Mouse (Mus musculus): ENCODE results near the gene Tgm2. TPM values are rescaled to one million over a fixed set of nuclear protein-coding genes. Genes with fewer than 3 reads are reported as not detected.

Tgm2 gene
- polyA plus RNA-seq, 1 experiment from 2014 or later: 67.7 TPM

GRCm38 (mm10) chr2:158113591-158114257 lies 32.5 kb downstream of the Tgm2 start:
- Histone ChIP-seq H3K27me3 (no peaks in the 10 kb centered on the region), H3K27ac (replicated peaks) (peak overlapping the region; percentile 82), H3K36me3 (replicated peaks) (peaks cover 28% of the 10 kb centered on the region), H3K4me2 (peak overlapping the region; percentile 63), H3K9ac (peak overlapping the region; percentile 33; the same call in 1 of the 2 replicates), H3K4me3 (replicated peaks) (peak overlapping the region; percentile 29), H3K4me1 (replicated peaks) (peaks cover 75% of the 10 kb centered on the region), H3K9me3 (replicated peaks) (no peaks in the 10 kb centered on the region)
- ATAC-seq (ENCODE audit: insufficient read depth): peak; percentile 82
- WGBS (ENCODE audit: insufficient replicate concordance): 29% methylated on average over 9 of the region's 9 CpGs

- H3K4me1 ChIP-seq (replicated peaks): peaks cover 61% of the 10 kb centered on the region
- no peak for ATAC-seq (ENCODE audit: insufficient read depth)
Observed at GRCm38 (mm10) chr2:158109516-158109915, 36.7 kb downstream of the Tgm2 start.

GRCm38 (mm10) chr2:158106947-158107587 lies 39.2 kb downstream of the Tgm2 start:
- 37% methylated on average over 6 of the region's 6 CpGs for WGBS (ENCODE audit: insufficient replicate concordance)
- Histone ChIP-seq H3K36me3 (replicated peaks) (no peaks in the 10 kb centered on the region), H3K9me3 (replicated peaks) (no peaks in the 10 kb centered on the region), H3K4me1 (replicated peaks) (peaks cover 37% of the 10 kb centered on the region), H3K27me3 (peaks cover 7% of the 10 kb centered on the region; the same call in 1 of the 2 replicates), H3K4me2 (no peak overlapping the region), H3K9ac (no peak overlapping the region), H3K4me3 (replicated peaks) (no peak overlapping the region), H3K27ac (replicated peaks) (no peak overlapping the region)
- peak; percentile 54 for ATAC-seq (ENCODE audit: insufficient read depth)

More at GRCm38 (mm10) chr2:158109516-158109915, 36.7 kb downstream of the Tgm2 start:
- no peak overlapping the region for H3K4me3 ChIP-seq (replicated peaks)
- 33% methylated on average over 8 of the region's 8 CpGs for WGBS (ENCODE audit: insufficient replicate concordance)
- no peaks in the 10 kb centered on the region for H3K36me3 ChIP-seq (replicated peaks)
- no peaks in the 10 kb centered on the region for H3K27me3 ChIP-seq
- peak overlapping the region; percentile 38 for H3K27ac ChIP-seq (replicated peaks)
- H3K9me3 ChIP-seq (replicated peaks): no peaks in the 10 kb centered on the region
- no peak overlapping the region for H3K9ac ChIP-seq
- H3K4me2 ChIP-seq: no peak overlapping the region

DNA sequence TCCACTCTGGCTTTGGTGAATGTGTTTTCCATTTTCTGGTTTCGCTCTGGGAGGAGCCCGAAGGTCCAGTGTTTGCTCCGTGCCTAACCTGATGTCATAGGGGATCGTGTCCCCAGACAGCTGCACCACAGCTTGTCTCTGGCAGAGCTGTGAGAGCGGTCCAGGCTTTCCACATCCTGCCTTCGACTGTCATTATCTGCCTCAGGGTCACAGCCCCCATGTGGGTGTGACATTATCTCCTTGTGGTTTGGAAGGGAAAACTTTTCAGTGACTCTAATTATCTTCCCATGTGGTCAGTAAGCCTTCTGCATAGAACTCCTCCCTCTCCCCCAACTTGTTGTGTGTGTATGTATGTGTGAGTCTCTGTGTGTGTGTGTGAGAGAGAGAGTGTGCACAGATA lies 40.6 kb downstream of the Tgm2 start:
- no peaks in the 10 kb centered on the region for H3K9me3 ChIP-seq (replicated peaks)
- ATAC-seq (ENCODE audit: insufficient read depth): no peak
- peaks cover 30% of the 10 kb centered on the region for H3K4me1 ChIP-seq (replicated peaks)
- no peak overlapping the region for H3K4me3 ChIP-seq (replicated peaks)
- no peak overlapping the region for H3K27ac ChIP-seq (replicated peaks)
- no peaks in the 10 kb centered on the region for H3K36me3 ChIP-seq (replicated peaks)
- WGBS (ENCODE audit: insufficient replicate concordance): 48% methylated on average over 6 of the region's 6 CpGs
- peaks cover 7% of the 10 kb centered on the region; the same call in 1 of the 2 replicates for H3K27me3 ChIP-seq
- no peak overlapping the region for H3K9ac ChIP-seq
- no peak overlapping the region for H3K4me2 ChIP-seq

GRCm38 (mm10) chr2:158104966-158105365 lies 41.3 kb downstream of the Tgm2 start:
- WGBS (ENCODE audit: insufficient replicate concordance): 72% methylated on average over 6 of the region's 6 CpGs
- no peak overlapping the region for H3K9ac ChIP-seq
- no peaks in the 10 kb centered on the region for H3K9me3 ChIP-seq (replicated peaks)
- H3K4me1 ChIP-seq (replicated peaks): peaks cover 33% of the 10 kb centered on the region
- H3K4me3 ChIP-seq (replicated peaks): no peak overlapping the region
- no peak overlapping the region for H3K27ac ChIP-seq (replicated peaks)
- H3K27me3 ChIP-seq: peaks cover 7% of the 10 kb centered on the region; the same call in 1 of the 2 replicates
- no peak for ATAC-seq (ENCODE audit: insufficient read depth)
- H3K4me2 ChIP-seq: no peak overlapping the region
- no peaks in the 10 kb centered on the region for H3K36me3 ChIP-seq (replicated peaks)

DNA sequence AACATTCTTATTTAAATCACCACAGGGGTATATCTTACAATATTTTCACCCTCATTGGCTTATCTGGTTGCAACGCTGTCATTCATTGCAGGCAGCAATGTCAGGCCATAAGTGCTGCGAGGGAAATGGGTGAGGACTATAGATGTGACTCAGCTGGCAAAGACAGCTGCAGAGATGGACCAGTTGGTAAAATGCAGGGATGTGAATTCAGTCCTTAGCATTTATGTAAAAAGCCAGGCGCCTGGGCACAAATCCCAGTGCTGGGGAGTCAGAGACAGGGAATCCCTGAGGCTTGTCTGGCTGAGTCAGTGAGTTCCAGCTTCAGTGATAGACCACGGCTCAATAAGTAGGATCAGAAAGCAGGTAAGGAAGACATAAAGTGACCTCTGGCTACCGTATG lies 44.5 kb downstream of the Tgm2 start:
- Histone ChIP-seq H3K36me3 (replicated peaks) (no peaks in the 10 kb centered on the region), H3K27ac (replicated peaks) (no peak overlapping the region), H3K9me3 (replicated peaks) (no peaks in the 10 kb centered on the region), H3K4me2 (no peak overlapping the region), H3K27me3 (peaks cover 7% of the 10 kb centered on the region; the same call in 1 of the 2 replicates), H3K4me3 (replicated peaks) (no peak overlapping the region), H3K9ac (no peak overlapping the region), H3K4me1 (replicated peaks) (peaks cover 7% of the 10 kb centered on the region; the same call in 1 of the 2 replicates)
- 51% methylated on average over 5 of the region's 5 CpGs for WGBS (ENCODE audit: insufficient replicate concordance)
- ATAC-seq (ENCODE audit: insufficient read depth): no peak

GRCm38 (mm10) chr2:158099537-158099936 lies 46.7 kb downstream of the Tgm2 start:
- Histone ChIP-seq H3K36me3 (replicated peaks) (no peaks in the 10 kb centered on the region), H3K4me3 (replicated peaks) (no peak overlapping the region), H3K4me2 (no peak overlapping the region), H3K9me3 (replicated peaks) (no peaks in the 10 kb centered on the region), H3K27me3 (peaks cover 7% of the 10 kb centered on the region; the same call in 1 of the 2 replicates), H3K9ac (no peak overlapping the region), H3K27ac (replicated peaks) (no peak overlapping the region), H3K4me1 (replicated peaks) (peaks cover 8% of the 10 kb centered on the region; the same call in 1 of the 2 replicates)
- 62% methylated on average over 3 of the region's 3 CpGs for WGBS (ENCODE audit: insufficient replicate concordance)
- no peak for ATAC-seq (ENCODE audit: insufficient read depth)

GRCm38 (mm10) chr2:158098730-158099129 lies 47.5 kb downstream of the Tgm2 start:
- WGBS (ENCODE audit: insufficient replicate concordance): 66% methylated on average over 5 of the region's 5 CpGs
- H3K4me1 ChIP-seq (replicated peaks): peaks cover 8% of the 10 kb centered on the region; the same call in 1 of the 2 replicates
- H3K9me3 ChIP-seq (replicated peaks): no peaks in the 10 kb centered on the region
- peaks cover 7% of the 10 kb centered on the region; the same call in 1 of the 2 replicates for H3K27me3 ChIP-seq
- H3K36me3 ChIP-seq (replicated peaks): no peaks in the 10 kb centered on the region
- no peak overlapping the region for H3K4me3 ChIP-seq (replicated peaks)
- no peak overlapping the region for H3K9ac ChIP-seq
- H3K4me2 ChIP-seq: no peak overlapping the region
- no peak for ATAC-seq (ENCODE audit: insufficient read depth)
- no peak overlapping the region for H3K27ac ChIP-seq (replicated peaks)

DNA sequence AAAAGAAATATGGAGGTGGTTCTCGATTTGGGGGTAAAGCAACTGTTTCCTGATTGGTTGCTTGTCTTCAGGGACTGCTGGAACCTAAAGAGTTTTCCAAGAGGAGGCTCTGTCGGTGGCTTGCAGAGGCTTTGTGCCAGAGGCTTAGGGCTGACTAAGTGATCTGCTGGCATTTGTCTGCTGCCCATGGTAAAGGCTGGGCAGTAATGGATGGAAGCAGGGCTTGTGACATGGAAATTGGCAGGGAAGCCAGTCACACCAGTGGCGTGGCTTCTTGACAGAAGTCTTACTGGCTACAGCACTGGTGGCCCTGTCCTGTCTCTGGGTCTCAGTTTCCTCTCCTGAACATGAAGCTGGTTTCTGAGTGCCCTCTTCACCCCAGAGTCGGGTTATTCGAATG lies 49.2 kb downstream of the Tgm2 start:
- peaks cover 8% of the 10 kb centered on the region; the same call in 1 of the 2 replicates for H3K4me1 ChIP-seq (replicated peaks)
- ATAC-seq (ENCODE audit: insufficient read depth): no peak
- H3K36me3 ChIP-seq (replicated peaks): no peaks in the 10 kb centered on the region
- H3K27ac ChIP-seq (replicated peaks): no peak overlapping the region
- no peak overlapping the region for H3K4me2 ChIP-seq
- H3K9me3 ChIP-seq (replicated peaks): no peaks in the 10 kb centered on the region
- WGBS (ENCODE audit: insufficient replicate concordance): 62% methylated on average over 5 of the region's 5 CpGs
- H3K27me3 ChIP-seq: no peaks in the 10 kb centered on the region
- no peak overlapping the region for H3K4me3 ChIP-seq (replicated peaks)
- no peak overlapping the region for H3K9ac ChIP-seq

GRCm38 (mm10) chr2:158094846-158095245 lies 51.4 kb downstream of the Tgm2 start:
- Histone ChIP-seq H3K9me3 (replicated peaks) (no peaks in the 10 kb centered on the region), H3K27me3 (no peaks in the 10 kb centered on the region), H3K4me3 (replicated peaks) (no peak overlapping the region), H3K4me2 (no peak overlapping the region), H3K27ac (replicated peaks) (no peak overlapping the region), H3K4me1 (replicated peaks) (peaks cover 5% of the 10 kb centered on the region; the same call in 1 of the 2 replicates), H3K9ac (no peak overlapping the region), H3K36me3 (replicated peaks) (no peaks in the 10 kb centered on the region)
- WGBS (ENCODE audit: insufficient replicate concordance): 68% methylated on average over 5 of the region's 5 CpGs
- ATAC-seq (ENCODE audit: insufficient read depth): no peak

DNA sequence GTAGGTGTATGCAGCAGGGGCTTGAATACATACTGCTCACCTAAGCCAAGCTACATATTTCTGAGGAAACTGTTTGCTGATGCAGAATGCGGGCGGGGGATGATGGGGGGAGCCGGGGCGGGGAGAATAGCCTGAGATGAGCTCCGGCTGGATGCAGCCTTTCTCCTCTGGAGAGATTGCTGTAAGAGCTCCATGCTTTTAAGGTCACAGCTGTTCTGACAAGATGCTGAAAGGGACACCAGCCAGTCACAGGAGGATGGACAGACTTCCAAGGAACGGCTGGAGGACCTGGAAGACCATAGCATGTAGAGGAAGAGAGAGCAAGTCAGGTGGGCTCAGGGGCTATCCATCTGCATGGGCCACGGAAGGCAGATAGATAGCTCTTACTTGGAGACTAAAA lies 51.9 kb downstream of the Tgm2 start:
- no peak overlapping the region for H3K4me3 ChIP-seq (replicated peaks)
- no peak overlapping the region for H3K4me2 ChIP-seq
- WGBS (ENCODE audit: insufficient replicate concordance): 77% methylated on average over 7 of the region's 7 CpGs
- no peak overlapping the region for H3K27ac ChIP-seq (replicated peaks)
- peaks cover 5% of the 10 kb centered on the region; the same call in 1 of the 2 replicates for H3K4me1 ChIP-seq (replicated peaks)
- no peaks in the 10 kb centered on the region for H3K9me3 ChIP-seq (replicated peaks)
- H3K27me3 ChIP-seq: no peaks in the 10 kb centered on the region
- no peak overlapping the region for H3K9ac ChIP-seq
- ATAC-seq (ENCODE audit: insufficient read depth): no peak
- no peaks in the 10 kb centered on the region for H3K36me3 ChIP-seq (replicated peaks)
